Mouse (Mus musculus): Measurements from ENCODE around the gene Necab2. TPM values are rescaled to one million over a fixed set of nuclear protein-coding genes. Genes with fewer than 3 reads are reported as not detected.

The Necab2 gene
- polyA plus RNA-seq, 1 experiment: 0.30 TPM

DNA sequence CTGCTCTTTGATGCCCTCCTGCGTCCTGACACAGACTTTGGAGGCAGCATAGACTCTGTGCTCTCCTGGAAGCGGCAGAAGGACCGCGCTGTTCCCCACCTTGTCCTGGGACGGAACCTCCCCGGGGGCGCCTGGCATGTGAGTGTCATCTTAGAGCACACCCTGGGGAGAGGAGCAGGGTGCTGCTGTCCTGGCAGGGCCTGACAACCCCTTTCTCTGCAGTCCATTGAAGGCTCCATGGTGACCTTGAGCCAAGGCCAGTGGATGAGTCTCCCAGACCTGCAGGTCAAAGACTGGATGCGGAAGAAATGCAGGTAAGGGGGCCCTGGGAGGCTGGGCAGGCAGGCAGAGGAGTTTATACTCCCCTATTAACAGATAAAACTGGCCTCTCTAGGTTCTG lies 3.5 kb upstream of the Necab2 start:
- Histone ChIP-seq H3K4me3 (ENCODE audit: insufficient read depth, low read length) (no peak overlapping the region), H3K4me1 (ENCODE audit: control insufficient read depth, insufficient read depth, low read length) (no peaks in the 10 kb centered on the region), H3K27ac (ENCODE audit: insufficient read depth, low read length) (no peak overlapping the region)
- TF ChIP-seq CTCF (IDR thresholded peaks at IDR 0.05; ENCODE audit: borderline replicate concordance, insufficient read depth, low read length) (no peak), POLR2A (IDR thresholded peaks at IDR 0.05; ENCODE audit: low read depth, low read length) (no peak)

- H3K4me1 ChIP-seq (ENCODE audit: control insufficient read depth, insufficient read depth, low read length): no peaks in the 10 kb centered on the region
- no peak overlapping the region; the same call in 1 of the 2 replicates for H3K4me3 ChIP-seq (ENCODE audit: insufficient read depth, low read length)
- H3K27ac ChIP-seq (ENCODE audit: insufficient read depth, low read length): no peak overlapping the region
- TF ChIP-seq CTCF (IDR thresholded peaks at IDR 0.05; ENCODE audit: borderline replicate concordance, insufficient read depth, low read length) (no peak), POLR2A (IDR thresholded peaks at IDR 0.05; ENCODE audit: low read depth, low read length) (no peak)
These were observed 666 bp downstream of the Necab2 start for GRCm38 (mm10) chr8:119446990-119447780.

- no peak overlapping the region for H3K27ac ChIP-seq (ENCODE audit: insufficient read depth, low read length)
- no peaks in the 10 kb centered on the region for H3K4me1 ChIP-seq (ENCODE audit: control insufficient read depth, insufficient read depth, low read length)
- no peak for TF ChIP-seq POLR2A (IDR thresholded peaks at IDR 0.05; ENCODE audit: low read depth, low read length)
- TF ChIP-seq CTCF (IDR thresholded peaks at IDR 0.05; ENCODE audit: borderline replicate concordance, insufficient read depth, low read length): no peak
- H3K4me3 ChIP-seq (ENCODE audit: insufficient read depth, low read length): no peak overlapping the region
These were observed 1.3 kb downstream of the Necab2 start for GRCm38 (mm10) chr8:119447781-119448170.

DNA sequence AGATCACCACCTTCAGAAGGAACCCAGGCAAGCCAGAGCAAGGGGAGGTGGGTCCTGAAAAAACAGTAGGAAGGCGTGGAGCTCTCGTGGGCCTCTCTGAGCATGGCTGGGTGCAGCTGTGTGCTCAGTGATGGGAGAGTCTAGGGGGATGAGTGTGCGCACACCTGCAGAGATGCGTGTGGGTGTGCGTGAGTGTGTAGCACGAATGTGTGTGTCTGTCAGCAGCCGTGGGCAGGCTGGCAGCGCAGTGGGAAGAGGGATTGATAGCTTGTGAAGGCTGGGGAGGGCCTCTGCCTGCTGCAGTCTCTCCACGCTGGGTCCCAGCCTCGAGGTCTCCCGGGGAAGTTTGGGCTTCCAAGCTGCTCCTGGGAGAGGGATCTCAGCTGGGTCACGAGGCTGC lies 3.1 kb downstream of the Necab2 start:
- no peak overlapping the region for H3K27ac ChIP-seq (ENCODE audit: insufficient read depth, low read length)
- no peak overlapping the region for H3K4me3 ChIP-seq (ENCODE audit: insufficient read depth, low read length)
- TF ChIP-seq CTCF (IDR thresholded peaks at IDR 0.05; ENCODE audit: borderline replicate concordance, insufficient read depth, low read length) (no peak), POLR2A (IDR thresholded peaks at IDR 0.05; ENCODE audit: low read depth, low read length) (no peak)
- H3K4me1 ChIP-seq (ENCODE audit: control insufficient read depth, insufficient read depth, low read length): no peaks in the 10 kb centered on the region

DNA sequence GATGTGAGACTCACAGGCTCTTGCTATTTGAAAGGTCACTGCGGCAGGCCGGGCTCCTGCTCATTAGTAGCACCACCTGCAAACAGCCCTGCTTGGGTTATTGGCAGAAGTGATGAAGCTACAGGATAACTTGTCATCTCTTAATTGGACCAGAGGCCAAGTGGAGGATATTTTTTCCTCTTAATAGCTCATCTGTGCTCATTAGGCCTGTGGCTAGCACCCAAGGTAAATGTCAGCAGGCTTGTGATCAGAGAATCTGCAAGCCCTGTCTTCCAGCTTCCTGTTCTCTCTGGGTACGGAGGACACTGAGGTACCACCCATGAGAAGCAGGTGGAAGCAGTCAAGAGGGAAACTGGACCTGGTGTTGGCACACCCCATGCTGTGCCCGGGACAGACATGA lies 4.6 kb downstream of the Necab2 start:
- no peak for TF ChIP-seq CTCF (IDR thresholded peaks at IDR 0.05; ENCODE audit: borderline replicate concordance, insufficient read depth, low read length)
- TF ChIP-seq POLR2A (IDR thresholded peaks at IDR 0.05; ENCODE audit: low read depth, low read length): no peak
- no peak overlapping the region for H3K4me3 ChIP-seq (ENCODE audit: insufficient read depth, low read length)

GRCm38 (mm10) chr8:119452919-119453318 lies 6.4 kb downstream of the Necab2 start:
- no peak overlapping the region for H3K4me3 ChIP-seq (ENCODE audit: insufficient read depth, low read length)
- no peak overlapping the region for H3K27ac ChIP-seq (ENCODE audit: insufficient read depth, low read length)
- no peaks in the 10 kb centered on the region for H3K4me1 ChIP-seq (ENCODE audit: control insufficient read depth, insufficient read depth, low read length)
- no peak for TF ChIP-seq CTCF (IDR thresholded peaks at IDR 0.05; ENCODE audit: borderline replicate concordance, insufficient read depth, low read length)
- no peak for TF ChIP-seq POLR2A (IDR thresholded peaks at IDR 0.05; ENCODE audit: low read depth, low read length)

More for the DNA sequence above, 4.6 kb downstream of the Necab2 start:
- H3K4me1 ChIP-seq (ENCODE audit: control insufficient read depth, insufficient read depth, low read length): no peaks in the 10 kb centered on the region
- H3K27ac ChIP-seq (ENCODE audit: insufficient read depth, low read length): no peak overlapping the region

DNA sequence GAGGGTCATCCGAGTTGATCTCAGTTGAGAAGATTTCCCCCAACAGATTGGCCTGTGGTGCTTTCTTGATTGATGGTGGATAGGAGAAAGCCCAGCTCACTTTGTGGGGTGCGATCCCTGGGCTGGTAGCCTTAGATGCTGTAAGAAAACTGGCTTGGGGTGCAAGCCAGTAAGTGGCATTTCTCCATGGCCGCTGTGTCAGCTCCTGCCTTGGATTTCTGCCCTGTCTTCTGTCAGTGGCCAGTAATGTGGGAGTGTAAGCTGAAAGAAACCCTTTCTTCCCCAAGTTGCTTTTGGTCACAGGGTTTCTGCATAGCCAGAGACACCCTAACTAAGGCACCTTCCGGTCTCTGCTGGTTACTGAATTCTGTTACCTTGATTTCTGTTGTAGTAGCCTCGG lies 9.5 kb downstream of the Necab2 start:
- Histone ChIP-seq H3K27ac (ENCODE audit: insufficient read depth, low read length) (no peak overlapping the region), H3K4me1 (ENCODE audit: control insufficient read depth, insufficient read depth, low read length) (no peaks in the 10 kb centered on the region), H3K4me3 (ENCODE audit: insufficient read depth, low read length) (no peak overlapping the region)
- TF ChIP-seq CTCF (IDR thresholded peaks at IDR 0.05; ENCODE audit: borderline replicate concordance, insufficient read depth, low read length) (no peak), POLR2A (IDR thresholded peaks at IDR 0.05; ENCODE audit: low read depth, low read length) (no peak)

DNA sequence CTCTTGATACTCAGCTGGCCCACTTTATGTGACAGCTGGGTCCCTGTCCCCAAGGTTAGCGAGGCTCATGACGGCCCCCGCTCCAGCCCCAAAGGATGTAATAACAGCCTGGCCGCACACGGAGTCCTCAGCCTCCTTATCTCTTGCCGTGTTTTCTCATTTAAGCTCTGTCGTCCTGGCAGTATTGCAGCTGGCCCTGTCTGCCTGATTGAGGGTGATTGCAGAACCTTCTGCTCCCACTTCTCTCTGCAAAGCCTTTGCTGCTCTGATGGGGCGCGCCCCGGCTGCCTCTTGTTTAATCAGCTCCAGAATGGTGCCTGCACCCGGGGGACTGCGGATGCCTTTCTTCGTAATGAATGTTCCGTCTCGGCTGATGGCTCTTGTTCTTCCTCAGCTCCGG lies 13.2 kb downstream of the Necab2 start:
- no peak overlapping the region for H3K4me3 ChIP-seq (ENCODE audit: insufficient read depth, low read length)
- H3K4me1 ChIP-seq (ENCODE audit: control insufficient read depth, insufficient read depth, low read length): no peaks in the 10 kb centered on the region
- H3K27ac ChIP-seq (ENCODE audit: insufficient read depth, low read length): no peak overlapping the region
- no peak for TF ChIP-seq POLR2A (IDR thresholded peaks at IDR 0.05; ENCODE audit: low read depth, low read length)
- no peak for TF ChIP-seq CTCF (IDR thresholded peaks at IDR 0.05; ENCODE audit: borderline replicate concordance, insufficient read depth, low read length)

- Histone ChIP-seq H3K4me3 (ENCODE audit: insufficient read depth, low read length) (no peak overlapping the region), H3K4me1 (ENCODE audit: control insufficient read depth, insufficient read depth, low read length) (no peaks in the 10 kb centered on the region), H3K27ac (ENCODE audit: insufficient read depth, low read length) (no peak overlapping the region)
- no peak for TF ChIP-seq CTCF (IDR thresholded peaks at IDR 0.05; ENCODE audit: borderline replicate concordance, insufficient read depth, low read length)
- TF ChIP-seq POLR2A (IDR thresholded peaks at IDR 0.05; ENCODE audit: low read depth, low read length): no peak
These were observed 14.8 kb downstream of the Necab2 start for GRCm38 (mm10) chr8:119461356-119461755.

DNA sequence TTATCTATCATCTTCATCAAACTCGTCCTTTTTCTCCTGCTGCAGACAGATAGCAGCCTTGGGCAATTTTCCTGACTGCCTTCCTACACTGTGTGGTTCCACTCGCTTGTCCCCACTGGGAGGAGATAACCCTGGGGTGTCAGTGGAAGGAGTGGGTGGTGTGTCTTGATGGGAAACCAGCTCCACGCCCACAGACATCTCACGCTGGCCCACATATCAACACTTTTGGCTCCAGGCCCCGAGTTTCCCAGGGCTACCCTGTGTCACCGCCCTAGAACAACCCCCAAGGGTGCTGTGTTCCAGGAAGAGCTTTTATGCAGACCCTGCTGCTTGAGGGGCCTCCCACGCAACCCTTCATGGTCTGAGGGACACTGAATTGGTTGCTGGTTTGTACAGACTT lies 17.2 kb downstream of the Necab2 start:
- Histone ChIP-seq H3K4me3 (ENCODE audit: insufficient read depth, low read length) (no peak overlapping the region), H3K4me1 (ENCODE audit: control insufficient read depth, insufficient read depth, low read length) (no peaks in the 10 kb centered on the region), H3K27ac (ENCODE audit: insufficient read depth, low read length) (no peak overlapping the region)
- TF ChIP-seq POLR2A (IDR thresholded peaks at IDR 0.05; ENCODE audit: low read depth, low read length): no peak
- TF ChIP-seq CTCF (IDR thresholded peaks at IDR 0.05; ENCODE audit: borderline replicate concordance, insufficient read depth, low read length): no peak
